Mouse (Mus musculus): ENCODE results near the gene 4930426L09Rik. TPM values are rescaled to one million over a fixed set of nuclear protein-coding genes. Genes with fewer than 3 reads are reported as not detected.

4930426L09Rik gene
- polyA plus RNA-seq (2011; ENCODE audit: insufficient read depth, insufficient read length, low read depth, missing spikeins), result not detected in 2 replicates

DNA sequence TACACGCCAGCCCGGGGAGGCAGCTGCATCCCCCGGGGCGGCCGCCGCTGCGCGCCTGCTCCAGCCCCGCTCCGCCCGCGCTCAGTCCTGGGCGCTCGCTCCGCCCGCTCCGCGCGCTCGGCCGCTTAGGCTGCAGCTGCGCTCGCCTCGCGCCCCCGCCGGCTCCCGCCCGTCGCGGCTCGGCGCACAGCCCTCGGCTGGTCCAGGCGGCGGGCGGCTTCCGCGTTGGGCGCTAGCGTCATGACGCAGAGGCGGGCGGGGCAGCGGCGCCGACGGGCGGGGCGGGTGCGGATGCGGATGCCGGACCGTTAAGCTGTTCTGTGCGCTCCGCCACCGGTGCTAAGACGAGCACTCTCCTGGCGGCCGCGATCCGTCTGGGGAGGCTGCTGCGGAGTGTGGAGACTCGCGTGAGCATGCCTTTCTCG is at the start of gene 4930426L09Rik, which contains the start of gene Pip4k2a:
4930426L09Rik (plus strand) TSS at position 290 of the 425 bp plus-strand sequence.
Pip4k2a (minus strand) TSS at position 73 of the 425 bp plus-strand sequence.
- Histone ChIP-seq H3K4me3 (ENCODE audit: low read depth, low read length) (peak within 1 kb of the TSS; percentile 94), H3K9me3 (replicated peaks; ENCODE audit: control insufficient read depth, insufficient read depth, low read length, poor library complexity, severe bottlenecking) (no peaks in the 10 kb centered on the region), H3K27me3 (ENCODE audit: control insufficient read depth, insufficient read depth, low read length, poor library complexity, severe bottlenecking) (peaks cover 3% of the 10 kb centered on the region; the same call in 1 of the 2 replicates), H3K36me3 (ENCODE audit: control insufficient read depth, insufficient read depth, low read length, poor library complexity, severe bottlenecking) (no peaks in the 10 kb centered on the region), H3K27ac (ENCODE audit: insufficient read depth, low read length) (no peak within 1 kb of the TSS), H3K4me1 (ENCODE audit: control insufficient read depth, insufficient read depth, low read length) (no peaks in the 10 kb centered on the region), H3K9ac (ENCODE audit: low read depth, poor library complexity, severe bottlenecking) (peak within 1 kb of the TSS; percentile 50)
- no peak for TF ChIP-seq EP300 (IDR thresholded peaks at IDR 0.05; ENCODE audit: insufficient read depth, low read depth, low read length)
- no peak for TF ChIP-seq CTCF (IDR thresholded peaks at IDR 0.05; ENCODE audit: low read depth, low read length)
- TF ChIP-seq POLR2A (IDR thresholded peaks at IDR 0.05; ENCODE audit: insufficient read depth, low read length), result peak; percentile 79

DNA sequence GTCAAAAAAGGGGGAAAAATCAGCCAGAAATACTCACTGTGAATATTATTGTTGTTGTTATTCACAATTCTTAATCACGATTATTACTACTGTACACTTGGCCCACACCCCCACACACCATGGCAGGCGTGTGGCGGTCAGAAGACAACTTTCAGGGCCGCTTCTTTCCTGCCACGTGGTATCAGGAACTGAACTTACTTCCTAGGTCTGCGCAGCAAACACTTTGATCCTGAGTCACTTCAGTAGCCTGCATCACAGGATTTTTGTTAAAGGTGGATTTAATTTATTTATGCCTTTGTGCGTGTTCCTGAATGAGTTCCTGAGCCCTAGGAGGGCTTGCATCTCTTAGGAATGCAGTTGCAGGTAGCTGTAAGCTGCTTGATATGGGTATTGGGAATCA is 49.4 kb upstream of the 4930426L09Rik start:
- no peaks in the 10 kb centered on the region for H3K27me3 ChIP-seq (ENCODE audit: control insufficient read depth, insufficient read depth, low read length, poor library complexity, severe bottlenecking)
- no peak overlapping the region for H3K9ac ChIP-seq (ENCODE audit: low read depth, poor library complexity, severe bottlenecking)
- H3K4me1 ChIP-seq (ENCODE audit: control insufficient read depth, insufficient read depth, low read length), result no peaks in the 10 kb centered on the region
- no peaks in the 10 kb centered on the region for H3K9me3 ChIP-seq (replicated peaks; ENCODE audit: control insufficient read depth, insufficient read depth, low read length, poor library complexity, severe bottlenecking)
- TF ChIP-seq POLR2A (IDR thresholded peaks at IDR 0.05; ENCODE audit: insufficient read depth, low read length), result no peak
- TF ChIP-seq EP300 (IDR thresholded peaks at IDR 0.05; ENCODE audit: insufficient read depth, low read depth, low read length), result no peak
- no peak for TF ChIP-seq CTCF (IDR thresholded peaks at IDR 0.05; ENCODE audit: low read depth, low read length)
- no peak overlapping the region for H3K27ac ChIP-seq (ENCODE audit: insufficient read depth, low read length)
- H3K4me3 ChIP-seq (ENCODE audit: low read depth, low read length), result no peak overlapping the region
- no peaks in the 10 kb centered on the region for H3K36me3 ChIP-seq (ENCODE audit: control insufficient read depth, insufficient read depth, low read length, poor library complexity, severe bottlenecking)

DNA sequence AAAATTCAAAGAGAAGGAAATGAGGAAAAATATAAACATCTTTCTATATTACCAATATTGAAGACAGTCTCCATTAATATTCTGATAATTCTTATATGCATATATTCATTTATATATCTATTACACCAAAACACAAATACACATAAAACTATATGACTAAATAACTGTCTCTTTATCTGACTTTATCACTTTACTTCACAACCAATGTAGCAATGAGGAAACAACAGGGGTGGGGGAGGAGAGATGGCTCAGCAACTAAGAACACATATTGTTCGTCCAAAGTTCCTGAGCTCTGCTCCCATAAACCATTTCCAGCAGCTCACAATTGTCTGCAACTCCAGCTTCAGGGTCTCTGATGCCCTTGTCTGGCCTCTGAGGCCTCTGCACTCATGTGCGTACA is 47.4 kb upstream of the 4930426L09Rik start:
- Histone ChIP-seq H3K4me1 (ENCODE audit: control insufficient read depth, insufficient read depth, low read length) (no peaks in the 10 kb centered on the region), H3K9ac (ENCODE audit: low read depth, poor library complexity, severe bottlenecking) (no peak overlapping the region), H3K36me3 (ENCODE audit: control insufficient read depth, insufficient read depth, low read length, poor library complexity, severe bottlenecking) (no peaks in the 10 kb centered on the region), H3K4me3 (ENCODE audit: low read depth, low read length) (no peak overlapping the region), H3K9me3 (replicated peaks; ENCODE audit: control insufficient read depth, insufficient read depth, low read length, poor library complexity, severe bottlenecking) (no peaks in the 10 kb centered on the region), H3K27ac (ENCODE audit: insufficient read depth, low read length) (no peak overlapping the region), H3K27me3 (ENCODE audit: control insufficient read depth, insufficient read depth, low read length, poor library complexity, severe bottlenecking) (no peaks in the 10 kb centered on the region)
- TF ChIP-seq CTCF (IDR thresholded peaks at IDR 0.05; ENCODE audit: low read depth, low read length) (no peak), POLR2A (IDR thresholded peaks at IDR 0.05; ENCODE audit: insufficient read depth, low read length) (no peak), EP300 (IDR thresholded peaks at IDR 0.05; ENCODE audit: insufficient read depth, low read depth, low read length) (no peak)

DNA sequence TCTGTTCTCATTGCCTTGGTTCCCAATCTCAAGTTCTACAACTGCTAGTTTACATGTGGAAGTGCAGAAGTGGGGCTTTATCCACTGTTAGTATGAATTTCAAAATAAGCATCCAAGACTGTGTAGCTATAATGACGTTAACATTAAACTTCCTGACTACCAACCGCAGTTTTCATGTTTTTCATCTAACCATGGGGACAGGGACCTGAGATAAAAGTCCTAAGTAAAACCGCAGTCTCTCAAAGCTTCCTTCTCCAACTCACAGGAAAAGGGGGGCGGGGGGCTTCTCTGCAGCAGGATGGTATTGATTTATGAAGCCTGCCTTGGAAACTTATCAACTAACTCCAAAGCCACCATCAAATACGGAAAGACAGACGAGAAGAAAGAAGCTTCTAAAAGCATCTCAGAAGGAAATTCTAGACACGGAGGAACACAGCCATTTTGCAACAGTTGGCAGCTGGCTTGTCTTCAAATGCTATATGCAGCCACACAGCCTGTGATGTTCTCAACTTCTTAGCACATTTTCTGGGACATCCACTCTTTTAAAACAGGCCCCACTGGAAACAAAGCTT is 46.0 kb upstream of the 4930426L09Rik start:
- Histone ChIP-seq H3K9ac (ENCODE audit: low read depth, poor library complexity, severe bottlenecking) (no peak overlapping the region), H3K4me1 (ENCODE audit: control insufficient read depth, insufficient read depth, low read length) (no peaks in the 10 kb centered on the region), H3K27me3 (ENCODE audit: control insufficient read depth, insufficient read depth, low read length, poor library complexity, severe bottlenecking) (no peaks in the 10 kb centered on the region), H3K9me3 (replicated peaks; ENCODE audit: control insufficient read depth, insufficient read depth, low read length, poor library complexity, severe bottlenecking) (no peaks in the 10 kb centered on the region), H3K4me3 (ENCODE audit: low read depth, low read length) (no peak overlapping the region), H3K36me3 (ENCODE audit: control insufficient read depth, insufficient read depth, low read length, poor library complexity, severe bottlenecking) (no peaks in the 10 kb centered on the region), H3K27ac (ENCODE audit: insufficient read depth, low read length) (no peak overlapping the region)
- TF ChIP-seq EP300 (IDR thresholded peaks at IDR 0.05; ENCODE audit: insufficient read depth, low read depth, low read length) (no peak), CTCF (IDR thresholded peaks at IDR 0.05; ENCODE audit: low read depth, low read length) (no peak), POLR2A (IDR thresholded peaks at IDR 0.05; ENCODE audit: insufficient read depth, low read length) (no peak)

DNA sequence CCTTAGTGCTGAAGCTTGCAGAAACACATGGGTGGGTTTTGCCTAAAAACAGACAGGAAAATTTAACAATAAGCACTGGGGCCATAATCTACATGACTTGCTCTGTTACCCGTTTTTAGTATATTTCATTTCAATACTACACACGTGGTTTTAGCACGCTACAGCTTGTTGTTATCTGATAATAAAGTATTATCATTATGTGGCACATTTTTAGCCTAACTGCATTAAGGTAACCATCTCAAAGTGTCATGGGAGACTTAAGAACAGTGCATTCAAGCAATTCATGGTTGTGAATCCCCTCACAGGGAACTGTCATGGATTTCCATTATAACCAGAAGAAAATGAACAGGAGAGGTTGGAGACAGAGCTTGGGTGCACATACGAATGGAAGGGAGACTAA is 43.7 kb upstream of the 4930426L09Rik start:
- Histone ChIP-seq H3K27me3 (ENCODE audit: control insufficient read depth, insufficient read depth, low read length, poor library complexity, severe bottlenecking) (no peaks in the 10 kb centered on the region), H3K9me3 (replicated peaks; ENCODE audit: control insufficient read depth, insufficient read depth, low read length, poor library complexity, severe bottlenecking) (no peaks in the 10 kb centered on the region), H3K4me1 (ENCODE audit: control insufficient read depth, insufficient read depth, low read length) (no peaks in the 10 kb centered on the region), H3K9ac (ENCODE audit: low read depth, poor library complexity, severe bottlenecking) (no peak overlapping the region), H3K4me3 (ENCODE audit: low read depth, low read length) (no peak overlapping the region), H3K36me3 (ENCODE audit: control insufficient read depth, insufficient read depth, low read length, poor library complexity, severe bottlenecking) (no peaks in the 10 kb centered on the region), H3K27ac (ENCODE audit: insufficient read depth, low read length) (no peak overlapping the region)
- TF ChIP-seq CTCF (IDR thresholded peaks at IDR 0.05; ENCODE audit: low read depth, low read length) (no peak), EP300 (IDR thresholded peaks at IDR 0.05; ENCODE audit: insufficient read depth, low read depth, low read length) (no peak), POLR2A (IDR thresholded peaks at IDR 0.05; ENCODE audit: insufficient read depth, low read length) (no peak)

DNA sequence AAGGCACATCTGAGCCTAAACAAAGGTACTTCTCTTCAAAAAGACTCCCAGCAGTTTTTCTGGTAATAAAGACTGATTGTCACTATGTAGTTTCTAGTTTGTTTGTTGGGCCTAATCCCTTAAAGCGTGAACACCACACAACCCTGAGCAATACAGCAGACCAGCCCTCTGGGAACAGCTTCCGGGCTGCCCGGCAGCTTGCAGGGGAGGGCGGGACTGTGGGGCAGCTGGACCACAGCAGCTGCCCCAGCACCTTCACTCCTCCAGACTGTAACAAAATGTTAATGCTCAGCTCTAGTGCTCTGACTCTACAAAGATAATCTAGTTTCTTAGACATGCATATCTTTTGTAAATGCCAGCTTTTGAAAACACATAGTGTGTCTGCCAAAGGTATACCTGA is 43.1 kb upstream of the 4930426L09Rik start:
- Histone ChIP-seq H3K27ac (ENCODE audit: insufficient read depth, low read length) (no peak overlapping the region), H3K4me1 (ENCODE audit: control insufficient read depth, insufficient read depth, low read length) (no peaks in the 10 kb centered on the region)
- TF ChIP-seq CTCF (IDR thresholded peaks at IDR 0.05; ENCODE audit: low read depth, low read length) (no peak), POLR2A (IDR thresholded peaks at IDR 0.05; ENCODE audit: insufficient read depth, low read length) (no peak), EP300 (IDR thresholded peaks at IDR 0.05; ENCODE audit: insufficient read depth, low read depth, low read length) (no peak)

More for the DNA sequence above, 43.1 kb upstream of the 4930426L09Rik start:
- H3K27me3 ChIP-seq (ENCODE audit: control insufficient read depth, insufficient read depth, low read length, poor library complexity, severe bottlenecking), result no peaks in the 10 kb centered on the region
- H3K36me3 ChIP-seq (ENCODE audit: control insufficient read depth, insufficient read depth, low read length, poor library complexity, severe bottlenecking), result no peaks in the 10 kb centered on the region
- H3K9ac ChIP-seq (ENCODE audit: low read depth, poor library complexity, severe bottlenecking), result no peak overlapping the region
- no peaks in the 10 kb centered on the region for H3K9me3 ChIP-seq (replicated peaks; ENCODE audit: control insufficient read depth, insufficient read depth, low read length, poor library complexity, severe bottlenecking)
- no peak overlapping the region for H3K4me3 ChIP-seq (ENCODE audit: low read depth, low read length)

Measured in ES-Bruce4 (cell line).